Mouse (Mus musculus) kidney, postnatal 0 days (tissue): ENCODE measurements at regions not wholly inside any gene's neighbourhood (a gene's known extent, or its start where the extent isn't known, plus 50 kb on each side); places are given as distances from the start of the nearest gene placed in this dataset.
A peak's percentile ranks its signal among the peaks of the same experiment; 100 is the strongest.

Experiments
- ATAC-seq: fragments of 200-750 bp; cut with Nextera tagmentation; replicated peaks from 2 replicates; pipeline ENCODE4 v1.8.0; 2017; ENCODE audit warnings: low read depth, moderate number of reproducible peaks, moderate TSS enrichment, moderate library complexity; ENCODE audit not compliant: low FRiP score
- DNase-seq: peaks from one replicate; pipeline ENCODE4 v3.0.0-alpha.2; 2016; ENCODE audit warnings: low spot score
- H3K27ac ChIP-seq: fragments of 300-500 bp; sonication (generic); 2 replicates; pipeline ENCODE4 v1.5.1; 2014; ENCODE audit warnings: mild to moderate bottlenecking
- H3K27me3 ChIP-seq: fragments of 300-500 bp; sonication (generic); 2 replicates; pipeline ENCODE4 v1.6.1; 2014; ENCODE audit warnings: low read length, mixed read lengths; ENCODE audit not compliant: insufficient read depth
- H3K36me3 ChIP-seq: fragments of 300-500 bp; sonication (generic); 2 replicates; pipeline ENCODE4 v1.6.1; 2014; ENCODE audit warnings: low read length, mixed read lengths; ENCODE audit not compliant: insufficient read depth
- H3K4me1 ChIP-seq: fragments of 300-500 bp; sonication (generic); replicated peaks from 2 replicates; pipeline ENCODE4 v1.6.1; 2014; ENCODE audit warnings: antibody characterized with exemption, low read length, mixed read lengths; ENCODE audit not compliant: insufficient read depth
- H3K4me2 ChIP-seq: fragments of 300-500 bp; sonication (generic); 2 replicates; pipeline ENCODE4 v1.6.1; 2014; ENCODE audit warnings: mild to moderate bottlenecking, low read length, moderate library complexity, mixed read lengths
- H3K4me3 ChIP-seq: fragments of 300-500 bp; sonication (generic); replicated peaks from 2 replicates; pipeline ENCODE4 v1.5.1; 2014; ENCODE audit warnings: low read depth, low read length
- H3K9ac ChIP-seq: fragments of 300-500 bp; sonication (generic); 2 replicates; pipeline ENCODE4 v1.6.1; 2014; ENCODE audit warnings: low read depth, low read length
- H3K9me3 ChIP-seq: fragments of 300-500 bp; sonication (generic); replicated peaks from 2 replicates; pipeline ENCODE4 v1.6.1; 2016; ENCODE audit warnings: low read length, inconsistent platforms, mixed read lengths
- CTCF ChIP-seq: IDR thresholded peaks from 2 replicates; pipeline ENCODE4 v1.5.1; 2016; ENCODE audit warnings: antibody characterized with exemption, low read depth, mild to moderate bottlenecking, moderate library complexity
- WGBS: fragments of 180-500 bp; shearing (Covaris S2); extraction: QIAGEN DNeasy Blood & Tissue Kit; methylation state at CpG from one replicate; pipeline ENCODE4 v1.1.7; 2014; 5-methylcytosine and 5-hydroxymethylcytosine counted together

DNA sequence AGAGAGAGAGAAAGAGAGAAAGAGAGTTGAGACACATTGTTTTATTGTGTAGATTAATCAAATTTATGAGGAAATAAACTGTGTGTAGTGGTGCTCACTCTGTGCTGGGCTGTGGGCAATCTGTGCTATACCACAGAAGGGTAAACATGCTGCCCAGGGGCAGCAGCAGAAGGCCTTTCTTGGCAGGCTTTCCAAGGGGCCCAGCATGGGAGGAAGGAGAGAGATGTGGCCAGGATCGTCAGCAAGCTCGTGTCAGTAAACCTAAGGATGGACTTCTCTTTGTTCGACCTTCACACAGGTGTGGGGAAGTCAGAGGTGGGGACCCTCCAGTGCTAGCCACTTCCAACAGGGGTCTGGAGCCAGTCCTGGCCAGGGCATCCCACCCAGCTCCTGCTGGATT lies 271.4 kb upstream of the Rnaseh2b start:
- Histone ChIP-seq H3K4me3 (no peak overlapping the region), H3K36me3 (no peaks in the 10 kb centered on the region), H3K27ac (no peak overlapping the region), H3K4me2 (no peak overlapping the region), H3K27me3 (no peaks in the 10 kb centered on the region), H3K9me3 (no peaks in the 10 kb centered on the region), H3K9ac (no peak overlapping the region), H3K4me1 (no peaks in the 10 kb centered on the region)
- ATAC-seq (no peak), DNase-seq (no peak)
- no peak for TF ChIP-seq CTCF
- 54% methylated on average over 3 of the region's 3 CpGs for WGBS

DNA sequence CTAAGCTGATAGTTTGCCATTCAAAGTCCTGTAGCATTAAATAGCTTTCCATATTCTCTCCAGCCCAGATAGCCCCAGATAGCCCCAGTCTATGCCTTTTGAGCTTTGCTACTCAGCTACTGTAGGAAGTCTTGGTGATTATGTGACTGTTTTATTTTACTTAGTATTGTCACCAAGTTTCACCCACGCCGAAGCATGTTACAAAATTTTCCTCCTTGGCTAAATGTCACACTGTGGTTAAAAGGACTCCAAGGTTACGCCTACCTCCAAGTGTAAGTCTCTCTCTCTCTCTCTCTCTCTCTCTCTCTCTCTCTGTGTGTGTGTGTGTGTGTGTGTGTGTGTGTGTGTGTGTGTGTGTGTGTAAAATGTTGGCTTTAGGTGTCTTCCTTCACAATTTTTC lies 270.2 kb upstream of the Rnaseh2b start:
- ATAC-seq (no peak), DNase-seq (no peak)
- WGBS, result 89% methylated on average over 3 of the region's 3 CpGs

DNA sequence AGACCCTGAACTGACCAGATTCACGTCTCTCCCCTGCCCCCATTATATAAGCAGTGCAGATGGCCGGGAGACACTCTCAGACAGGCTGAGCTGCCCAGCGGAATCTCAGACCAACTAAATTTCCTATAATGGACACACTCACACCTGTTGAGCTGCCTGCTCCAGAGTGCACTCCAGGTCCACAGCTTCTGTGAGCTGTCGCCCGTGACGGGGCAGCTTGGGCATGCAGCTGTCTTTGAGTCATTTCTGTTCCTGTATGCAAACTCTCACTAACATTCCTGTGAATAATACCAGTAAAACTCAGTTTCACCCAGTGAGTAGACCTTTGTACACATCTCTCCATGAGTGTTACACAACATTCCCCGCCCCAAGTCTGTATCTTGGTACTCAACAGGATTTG lies 269.4 kb upstream of the Rnaseh2b start:
- TF ChIP-seq CTCF, result no peak
- no peak overlapping the region for H3K4me3 ChIP-seq
- no peaks in the 10 kb centered on the region for H3K27me3 ChIP-seq
- H3K9ac ChIP-seq, result no peak overlapping the region
- H3K27ac ChIP-seq, result no peak overlapping the region
- H3K36me3 ChIP-seq, result no peaks in the 10 kb centered on the region
- no peaks in the 10 kb centered on the region for H3K9me3 ChIP-seq
- peak; percentile 22 for DNase-seq
- H3K4me2 ChIP-seq, result no peak overlapping the region
- H3K4me1 ChIP-seq, result no peaks in the 10 kb centered on the region
- ATAC-seq, result 0 out of 2 replicates have a peak, but pooled peaks have one; percentile 46
- WGBS, result 48% methylated on average over 7 of the region's 7 CpGs

More for the DNA sequence above, 270.2 kb upstream of the Rnaseh2b start:
- no peaks in the 10 kb centered on the region for H3K4me1 ChIP-seq
- H3K36me3 ChIP-seq, result no peaks in the 10 kb centered on the region
- no peak overlapping the region for H3K4me2 ChIP-seq
- TF ChIP-seq CTCF, result no peak
- H3K9ac ChIP-seq, result no peak overlapping the region
- H3K4me3 ChIP-seq, result no peak overlapping the region
- no peaks in the 10 kb centered on the region for H3K27me3 ChIP-seq
- H3K9me3 ChIP-seq, result no peaks in the 10 kb centered on the region
- no peak overlapping the region for H3K27ac ChIP-seq

DNA sequence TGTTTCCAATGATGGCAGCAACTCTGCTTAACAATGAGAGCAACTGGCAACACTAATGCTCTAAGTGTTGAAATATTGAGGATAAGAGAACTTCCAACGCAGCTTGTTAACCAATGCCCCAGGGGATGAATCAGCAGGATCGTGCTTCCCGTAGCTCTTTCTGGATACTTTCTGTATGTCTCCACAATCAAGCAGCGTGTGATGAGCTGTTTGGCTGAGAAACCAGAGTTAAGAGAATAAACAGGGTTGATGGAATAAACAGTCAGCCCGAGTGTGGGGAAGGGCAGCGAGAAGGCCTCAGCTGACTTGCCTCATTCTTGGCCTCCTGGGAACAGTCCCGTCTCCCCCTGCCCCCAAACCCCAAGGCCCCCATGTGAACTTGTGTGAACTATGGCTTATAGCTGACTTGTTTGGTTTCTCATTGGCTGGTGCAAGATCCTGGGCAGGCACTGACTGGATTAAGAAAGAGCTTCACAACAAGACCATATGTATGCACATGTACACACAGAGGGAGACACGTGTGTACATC lies 264.6 kb upstream of the Rnaseh2b start:
- H3K36me3 ChIP-seq, result no peaks in the 10 kb centered on the region
- no peaks in the 10 kb centered on the region for H3K9me3 ChIP-seq
- no peak overlapping the region for H3K4me2 ChIP-seq
- H3K27me3 ChIP-seq, result no peaks in the 10 kb centered on the region
- H3K4me1 ChIP-seq, result no peaks in the 10 kb centered on the region
- H3K27ac ChIP-seq, result no peak overlapping the region
- ATAC-seq (no peak), DNase-seq (no peak)
- 71% methylated on average over 8 of the region's 8 CpGs for WGBS
- H3K4me3 ChIP-seq, result no peak overlapping the region
- TF ChIP-seq CTCF, result no peak
- no peak overlapping the region for H3K9ac ChIP-seq

DNA sequence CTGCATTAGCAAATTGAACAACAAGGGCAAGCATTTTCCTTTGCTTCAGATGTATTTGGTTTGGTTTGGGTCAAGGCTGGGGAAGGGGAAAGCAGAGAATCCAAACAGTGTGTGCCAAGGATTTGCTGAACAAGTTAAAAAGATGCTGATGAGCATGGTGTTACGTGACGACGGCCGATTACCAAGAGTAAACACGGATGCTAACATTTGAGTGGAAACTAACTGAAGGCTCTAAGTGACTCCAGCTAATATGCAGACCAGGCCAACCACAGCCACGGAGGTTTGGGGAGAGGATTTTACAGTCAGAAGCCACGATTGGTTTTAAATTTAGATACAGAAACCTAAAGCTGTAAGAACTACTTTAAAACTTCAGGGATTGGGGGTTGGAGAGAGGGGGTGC lies 262.3 kb upstream of the Rnaseh2b start:
- Histone ChIP-seq H3K4me2 (no peak overlapping the region), H3K36me3 (no peaks in the 10 kb centered on the region), H3K9me3 (no peaks in the 10 kb centered on the region), H3K4me3 (no peak overlapping the region), H3K27ac (no peak overlapping the region), H3K27me3 (no peaks in the 10 kb centered on the region), H3K9ac (no peak overlapping the region), H3K4me1 (no peaks in the 10 kb centered on the region)
- DNase-seq (no peak), ATAC-seq (no peak)
- no peak for TF ChIP-seq CTCF
- WGBS, result 77% methylated on average over 7 of the region's 7 CpGs

DNA sequence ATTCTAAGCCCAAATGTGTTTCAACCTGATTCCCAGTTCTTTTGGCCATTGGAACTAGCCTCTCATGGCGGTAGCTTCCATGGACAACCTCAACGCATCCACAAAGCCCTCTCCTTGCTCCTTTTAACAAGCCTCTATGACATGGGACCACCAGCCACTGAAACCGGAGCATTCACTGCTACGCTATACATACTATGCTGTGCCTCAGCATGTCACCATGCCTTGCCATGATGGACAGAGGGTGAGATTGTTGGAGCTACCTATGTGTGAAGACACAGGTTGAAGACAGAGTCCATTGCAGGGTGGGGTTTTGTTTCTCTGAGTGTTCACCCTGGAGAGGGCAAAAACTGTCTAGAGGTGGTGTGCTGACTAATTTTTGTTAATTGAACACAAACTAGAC lies 258.7 kb upstream of the Rnaseh2b start:
- 96% methylated on average over 4 of the region's 4 CpGs for WGBS
- no peaks in the 10 kb centered on the region for H3K9me3 ChIP-seq
- no peak for ATAC-seq
- H3K36me3 ChIP-seq, result no peaks in the 10 kb centered on the region
- H3K27ac ChIP-seq, result no peak overlapping the region
- no peak overlapping the region for H3K4me3 ChIP-seq
- no peak for DNase-seq
- H3K27me3 ChIP-seq, result no peaks in the 10 kb centered on the region
- TF ChIP-seq CTCF, result no peak
- no peaks in the 10 kb centered on the region for H3K4me1 ChIP-seq
- no peak overlapping the region for H3K4me2 ChIP-seq
- H3K9ac ChIP-seq, result no peak overlapping the region

DNA sequence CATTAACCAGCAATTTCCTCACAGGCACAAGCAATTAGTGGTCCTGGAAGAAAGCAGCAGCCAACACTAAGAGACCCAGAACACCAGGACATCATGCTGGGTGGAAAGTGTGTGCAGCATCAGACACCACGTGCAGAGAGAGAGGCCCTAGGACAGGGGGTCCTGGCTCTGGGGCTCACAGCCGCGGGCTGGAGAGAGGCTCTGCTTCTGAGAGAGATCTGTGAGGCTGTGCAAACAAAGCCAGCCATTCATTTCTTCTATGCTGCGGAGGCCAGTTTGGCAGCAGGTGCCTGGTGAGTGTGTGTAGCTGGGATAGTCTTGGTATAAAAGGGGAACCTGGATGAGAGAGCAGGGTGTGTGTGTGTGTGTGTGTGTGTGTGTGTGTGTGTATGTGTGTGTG lies 257.7 kb upstream of the Rnaseh2b start:
- ATAC-seq, result no peak
- Histone ChIP-seq H3K27ac (no peak overlapping the region), H3K36me3 (no peaks in the 10 kb centered on the region), H3K27me3 (no peaks in the 10 kb centered on the region), H3K9ac (no peak overlapping the region), H3K9me3 (no peaks in the 10 kb centered on the region), H3K4me1 (no peaks in the 10 kb centered on the region), H3K4me3 (no peak overlapping the region), H3K4me2 (no peak overlapping the region)
- no peak for DNase-seq
- no peak for TF ChIP-seq CTCF
- 57% methylated on average over 4 of the region's 4 CpGs for WGBS
